Mouse (Mus musculus): Measurements from ENCODE around the gene Olfr1506. TPM values are rescaled to one million over a fixed set of nuclear protein-coding genes. Genes with fewer than 3 reads are reported as not detected.
"Not testable (repeated sequence)": the region's sequence is repeated elsewhere in the genome, so short reads cannot be mapped to it uniquely, and the experiment has no call there.

Olfr1506 gene
- total RNA-seq (2021): not detected
- long read RNA-seq, experiment 1: 0 reads
- long read RNA-seq, experiment 2: 0 reads

- not testable (repeated sequence) for DNase-seq
Observed at GRCm38 (mm10) chr2:90224393-90224792, at the start of gene Olfr1506. Olfr1506 (minus strand) TSS chr2:90224493.

GRCm38 (mm10) chr2:90270932-90271331, 46.6 kb upstream of the Olfr1506 start, which contains the start of gene Olfr1271:
Olfr1271 (minus strand) TSS chr2:90271032.
- no peak for DNase-seq

GRCm38 (mm10) chr2:90257492-90257891, 33.2 kb upstream of the Olfr1506 start, which contains the start of gene Olfr142:
Olfr142 (minus strand) TSS chr2:90257592.
- no peak for DNase-seq

- DNase-seq: not testable (repeated sequence)
Observed at GRCm38 (mm10) chr2:90199606-90200005, 24.7 kb downstream of the Olfr1506 start.

- not testable (repeated sequence) for DNase-seq
Observed at GRCm38 (mm10) chr2:90195285-90195684, 29.0 kb downstream of the Olfr1506 start.

GRCm38 (mm10) chr2:90194750-90195149, 29.5 kb downstream of the Olfr1506 start:
- DNase-seq: not testable (repeated sequence)

GRCm38 (mm10) chr2:90187082-90187481, 37.2 kb downstream of the Olfr1506 start:
- DNase-seq: not testable (repeated sequence)

GRCm38 (mm10) chr2:90186082-90186481, 38.2 kb downstream of the Olfr1506 start:
- not testable (repeated sequence) for DNase-seq

Other genes with a start within 250 kb of the Olfr1506 start
- gene Olfr1261, start 233.3 kb downstream of the Olfr1506 start, total RNA-seq (2021): not detected
- not detected for gene Olfr1262, start 224.3 kb downstream of the Olfr1506 start, total RNA-seq (2021)
- not detected for gene Olfr1263, start 212.4 kb downstream of the Olfr1506 start, total RNA-seq (2021)
- not detected for gene Olfr1264, start 198.9 kb downstream of the Olfr1506 start, total RNA-seq (2021)
- gene Olfr1265, start 189.2 kb downstream of the Olfr1506 start, total RNA-seq (2021): not detected
- not detected for gene Olfr140, start 160.9 kb downstream of the Olfr1506 start, total RNA-seq (2021)
- not detected for gene Olfr1269, start 103.1 kb downstream of the Olfr1506 start, total RNA-seq (2021)
- gene Olfr32, start 82.2 kb downstream of the Olfr1506 start, total RNA-seq (2021): not detected
- not detected for gene Olfr1270, start 71.4 kb downstream of the Olfr1506 start, total RNA-seq (2021)
- not detected for gene Olfr142, start 33.1 kb upstream of the Olfr1506 start, total RNA-seq (2021)
- gene Olfr1271, start 46.5 kb upstream of the Olfr1506 start, total RNA-seq (2021): not detected
- gene Olfr1272, start 68.3 kb upstream of the Olfr1506 start, total RNA-seq (2021): not detected
- under 1 TPM in 1 of 2 experiments, not detected in 1; 0.10 TPM for gene Gm13769, start 97.7 kb upstream of the Olfr1506 start, total RNA-seq (2021)
- gene Olfr1274-ps, start 174.2 kb upstream of the Olfr1506 start, total RNA-seq (2021): not detected

Data from gastrocnemius, postnatal 25 days (tissue).